Mouse (Mus musculus) heart, embryonic 10.5 days (tissue): ENCODE results near the gene Gclm. TPM values are rescaled to one million over a fixed set of nuclear protein-coding genes. Genes with fewer than 3 reads are reported as not detected.
A peak's percentile ranks its signal among the peaks of the same experiment; 100 is the strongest.
"Not testable (repeated sequence)": the region's sequence is repeated elsewhere in the genome, so short reads cannot be mapped to it uniquely, and the experiment has no call there.

ENCODE experiments used
- DNase-seq: peaks from one replicate; pipeline ENCODE4 v3.0.0-alpha.2; 2017; ENCODE audit warnings: low spot score
- H3K27ac ChIP-seq: fragments of 300-500 bp; sonication (generic); 2 replicates; pipeline ENCODE4 v1.5.1; 2016; ENCODE audit warnings: mild to moderate bottlenecking
- H3K27me3 ChIP-seq: fragments of 300-500 bp; sonication (generic); 2 replicates; pipeline ENCODE4 v1.6.1; 2016; ENCODE audit warnings: mild to moderate bottlenecking; ENCODE audit not compliant: poor library complexity, insufficient read depth, severe bottlenecking
- H3K36me3 ChIP-seq: fragments of 300-500 bp; sonication (generic); 2 replicates; pipeline ENCODE4 v1.6.1; 2016; ENCODE audit warnings: mild to moderate bottlenecking, moderate library complexity
- H3K4me1 ChIP-seq: fragments of 300-500 bp; sonication (generic); 2 replicates; pipeline ENCODE4 v1.6.1; 2016; ENCODE audit warnings: mild to moderate bottlenecking
- H3K4me3 ChIP-seq: fragments of 300-500 bp; sonication (generic); 2 replicates; pipeline ENCODE4 v1.5.1; 2016; ENCODE audit warnings: mild to moderate bottlenecking, moderate library complexity
- H3K9me3 ChIP-seq: fragments of 300-500 bp; sonication (generic); 2 replicates; pipeline ENCODE4 v1.6.1; 2016; ENCODE audit warnings: mild to moderate bottlenecking, moderate library complexity
- WGBS: fragments of 180-500 bp; shearing (Covaris S2); methylation state at CpG from one replicate; pipeline ENCODE4 v1.1.7; 2016; 5-methylcytosine and 5-hydroxymethylcytosine counted together
- polyA plus RNA-seq: library from polyadenylated mRNA; unstranded; fragments of >200 nt; fragmentation: Nextera tagmentation; extraction: Ambion mirVana; gene quantifications from 2 replicates; pipeline ENCODE4 v1.2.1, GENCODE M21; 2016

Gene Gclm
- polyA plus RNA-seq, 1 experiment from 2014 or later = 76.0 TPM

DNA sequence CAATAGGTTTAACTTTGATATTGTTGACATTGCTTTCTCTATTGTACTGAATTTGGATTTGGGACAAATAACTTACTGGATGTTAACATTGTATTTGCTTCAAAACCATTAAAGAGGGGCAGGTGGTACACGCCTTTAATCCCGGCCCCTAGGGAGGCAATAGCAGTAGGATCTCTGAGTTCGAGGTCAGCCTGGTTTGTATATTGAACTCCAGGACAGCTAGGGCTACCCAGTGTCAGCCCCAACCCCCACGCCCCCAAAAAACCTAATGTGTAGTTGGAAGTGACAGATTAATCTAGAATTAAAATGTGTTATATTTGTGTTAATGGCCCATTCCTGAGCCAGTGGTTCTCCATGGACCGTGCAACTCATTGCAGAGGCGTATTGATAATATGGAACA lies 1.0 kb downstream of the Gclm start:
- no peak for DNase-seq
- H3K27me3 ChIP-seq = no peaks in the 10 kb centered on the region
- peaks cover 2% of the 10 kb centered on the region; the same call in 1 of the 2 replicates for H3K36me3 ChIP-seq
- peaks cover 15% of the 10 kb centered on the region for H3K4me1 ChIP-seq
- WGBS = 28% methylated on average over 6 of the region's 6 CpGs
- no peaks in the 10 kb centered on the region for H3K9me3 ChIP-seq
- peak overlapping the region; percentile 97 for H3K4me3 ChIP-seq
- peak overlapping the region; percentile 96 for H3K27ac ChIP-seq

DNA sequence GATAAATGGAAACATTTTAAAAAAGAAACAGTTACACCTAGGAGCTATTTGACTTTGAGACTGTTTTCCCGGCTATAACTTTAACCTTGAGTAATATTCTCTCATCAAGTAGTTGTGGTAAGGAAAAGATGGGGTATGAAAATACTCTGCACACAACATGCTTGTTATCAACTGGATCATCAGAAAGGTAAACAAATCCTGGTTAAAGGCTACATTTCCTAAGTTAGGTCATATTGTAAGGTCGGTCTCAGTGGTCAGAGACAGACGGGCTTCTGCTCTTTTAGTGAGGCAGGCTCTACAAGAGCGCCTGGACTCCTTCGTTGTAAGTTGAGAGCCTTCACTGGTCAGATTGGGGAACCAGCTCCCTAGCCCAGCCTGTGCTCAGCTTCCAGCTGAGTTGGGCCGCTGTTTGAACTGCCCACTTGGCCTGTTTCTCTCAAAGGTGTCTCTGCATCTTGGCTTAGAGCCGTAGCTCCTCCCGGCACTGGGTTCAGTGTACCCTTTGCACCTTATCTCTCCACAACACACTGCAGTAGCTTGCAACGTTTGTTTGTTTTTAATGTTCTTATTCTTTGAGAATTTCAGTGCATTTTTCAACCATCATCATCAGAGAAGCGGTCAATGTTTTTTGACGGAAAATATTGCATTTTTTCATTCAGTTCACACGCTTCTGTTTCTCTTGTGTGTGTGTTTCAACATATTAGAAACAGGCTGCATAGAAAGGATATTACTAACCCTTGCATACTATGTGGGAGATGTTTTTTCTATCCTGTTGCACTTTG lies 1.8 kb downstream of the Gclm start:
- Histone ChIP-seq H3K27ac (peak overlapping the region; percentile 96; the same call in 1 of the 2 replicates), H3K9me3 (no peaks in the 10 kb centered on the region), H3K27me3 (no peaks in the 10 kb centered on the region), H3K36me3 (peaks cover 5% of the 10 kb centered on the region; the same call in 1 of the 2 replicates), H3K4me3 (peak overlapping the region; percentile 97), H3K4me1 (peaks cover 15% of the 10 kb centered on the region)
- WGBS = 37% methylated on average over 12 of the region's 12 CpGs
- DNase-seq = peak; percentile 85

DNA sequence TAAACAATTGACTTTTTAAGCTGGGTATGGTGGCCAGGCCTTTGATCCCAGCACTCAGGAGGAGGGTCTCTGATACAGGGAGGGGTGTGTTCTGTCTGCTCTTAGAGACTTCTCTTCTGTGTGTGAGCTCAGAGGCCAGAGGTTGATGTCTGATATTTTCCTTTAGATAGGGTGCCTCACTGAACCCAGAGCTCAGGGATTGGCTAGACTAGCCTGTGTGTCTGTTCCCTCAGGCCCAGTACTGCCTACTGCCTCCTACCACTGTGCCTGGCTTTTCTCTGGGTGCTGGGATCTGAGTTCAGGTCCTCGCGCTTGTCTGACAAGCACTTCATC lies 2.4 kb downstream of the Gclm start:
- DNase-seq = no peak
- WGBS = 85% methylated on average over 2 of the region's 2 CpGs
- Histone ChIP-seq H3K27me3 (no peaks in the 10 kb centered on the region), H3K9me3 (no peaks in the 10 kb centered on the region), H3K4me1 (peaks cover 18% of the 10 kb centered on the region), H3K4me3 (peak overlapping the region; percentile 97; the same call in 1 of the 2 replicates), H3K36me3 (peaks cover 5% of the 10 kb centered on the region; the same call in 1 of the 2 replicates), H3K27ac (no peak overlapping the region; the same call in 1 of the 2 replicates)

DNA sequence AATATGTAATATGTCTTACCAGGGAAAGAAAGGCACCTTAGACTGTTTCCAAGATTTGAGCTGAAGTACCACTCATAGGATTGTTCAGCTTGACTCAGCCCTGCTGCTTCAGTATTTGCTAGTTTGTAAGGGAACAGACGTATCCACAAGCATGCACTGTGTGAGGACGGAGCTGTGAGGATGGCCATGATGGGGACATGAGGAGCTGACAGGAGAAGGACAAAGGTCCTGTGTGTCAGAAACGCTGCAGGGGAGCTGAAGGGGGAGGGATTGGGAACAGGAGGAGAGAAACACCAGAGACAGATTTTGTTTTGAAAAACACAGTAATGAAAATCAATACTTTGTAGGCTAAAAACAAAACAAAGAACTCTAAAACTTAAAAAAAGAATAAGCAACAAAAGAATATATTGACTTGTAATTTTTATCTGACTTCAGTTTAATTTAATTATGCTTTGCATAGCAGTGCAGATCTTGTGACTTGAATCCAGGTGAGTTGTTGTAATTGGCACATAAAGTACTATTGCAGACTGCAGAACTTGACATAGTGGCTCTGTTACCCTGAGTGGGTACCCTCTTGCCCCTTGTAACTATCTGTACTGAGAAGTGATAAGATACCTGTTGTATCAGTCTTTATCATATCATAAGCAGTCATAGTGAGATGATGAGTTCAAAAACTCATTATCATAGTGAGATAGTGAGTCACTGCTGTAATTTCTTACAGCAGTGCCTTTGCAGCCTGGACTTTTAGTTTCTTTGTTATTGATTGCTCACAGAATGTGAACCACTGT lies 7.3 kb downstream of the Gclm start:
- no peak overlapping the region for H3K4me3 ChIP-seq
- 30% methylated on average over 3 of the region's 3 CpGs for WGBS
- no peak for DNase-seq

DNA sequence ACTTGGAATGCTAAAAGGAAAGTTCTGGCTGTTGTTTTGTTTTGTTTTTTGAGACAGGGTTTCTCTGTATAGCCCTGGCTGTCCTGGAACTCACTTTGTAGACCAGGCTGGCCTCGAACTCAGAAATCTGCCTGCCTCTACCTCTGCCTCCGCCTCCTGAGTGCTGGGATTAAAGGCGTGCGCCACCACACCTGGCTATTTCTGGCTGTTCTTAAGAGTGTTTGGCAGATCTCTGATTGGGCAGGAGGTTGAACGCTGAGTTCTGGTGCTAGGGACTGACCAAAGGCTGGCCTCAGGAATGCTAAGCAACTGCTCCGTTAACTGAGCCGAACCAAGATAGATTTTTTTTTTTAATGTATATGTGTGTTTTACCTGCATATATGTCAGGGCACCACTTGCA lies 8.7 kb downstream of the Gclm start:
- H3K4me3 ChIP-seq, H3K4me1 ChIP-seq, DNase-seq, H3K27ac ChIP-seq, H3K9me3 ChIP-seq, H3K27me3 ChIP-seq: not testable (repeated sequence)
- peaks cover 12% of the 10 kb centered on the region; the same call in 1 of the 2 replicates for H3K36me3 ChIP-seq
- WGBS = 68% methylated on average over 7 of the region's 7 CpGs

More for the DNA sequence above, 7.3 kb downstream of the Gclm start:
- Histone ChIP-seq H3K36me3 (peaks cover 5% of the 10 kb centered on the region; the same call in 1 of the 2 replicates), H3K4me1 (peaks cover 7% of the 10 kb centered on the region), H3K27me3 (no peaks in the 10 kb centered on the region), H3K27ac (no peak overlapping the region), H3K9me3 (no peaks in the 10 kb centered on the region)

DNA sequence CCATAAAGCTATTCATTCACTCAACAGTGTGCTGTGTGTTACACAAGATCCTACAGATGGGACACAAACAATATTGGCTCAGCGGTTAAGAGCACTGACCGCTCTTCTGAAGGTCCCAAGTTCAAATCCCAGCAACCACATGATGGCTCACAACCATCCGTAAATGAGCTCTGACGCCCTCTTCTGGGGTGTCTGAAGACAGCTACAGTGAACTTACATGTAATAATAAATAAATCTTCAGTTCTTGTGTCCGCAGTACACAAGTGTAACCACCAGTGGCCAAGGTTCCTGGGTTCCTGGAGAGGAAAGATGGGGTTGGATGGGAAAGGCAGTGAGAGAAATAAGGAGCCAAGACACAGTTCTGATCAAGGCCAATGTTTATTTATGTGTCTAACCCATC lies 24.6 kb downstream of the Gclm start:
- Histone ChIP-seq H3K27me3 (no peaks in the 10 kb centered on the region), H3K36me3 (peaks cover 8% of the 10 kb centered on the region), H3K9me3 (no peaks in the 10 kb centered on the region), H3K27ac (no peak overlapping the region), H3K4me3 (no peak overlapping the region), H3K4me1 (peaks cover 1% of the 10 kb centered on the region)
- 72% methylated on average over 5 of the region's 5 CpGs for WGBS
- no peak for DNase-seq

DNA sequence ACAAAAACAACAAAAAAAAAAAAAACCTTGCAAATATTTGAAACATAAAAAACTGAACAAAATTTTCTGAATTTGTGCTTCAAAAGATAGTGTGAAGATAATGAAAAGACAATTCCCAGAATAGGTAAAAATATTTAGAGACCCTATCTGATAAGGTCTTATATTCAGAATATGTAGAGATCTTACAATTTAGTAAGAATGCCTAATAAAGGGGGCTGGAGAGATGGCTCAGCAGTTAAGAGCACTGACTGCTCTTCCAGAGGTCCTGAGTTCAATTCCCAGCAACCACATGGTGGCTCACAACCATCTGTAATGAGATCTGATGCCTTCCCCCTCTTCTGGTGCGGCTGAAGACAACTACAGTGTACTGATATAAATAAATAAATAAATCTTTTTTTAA lies 27.2 kb downstream of the Gclm start:
- H3K4me3 ChIP-seq = not testable (repeated sequence)
- 100% methylated on average over 1 of the region's 1 CpGs for WGBS

DNA sequence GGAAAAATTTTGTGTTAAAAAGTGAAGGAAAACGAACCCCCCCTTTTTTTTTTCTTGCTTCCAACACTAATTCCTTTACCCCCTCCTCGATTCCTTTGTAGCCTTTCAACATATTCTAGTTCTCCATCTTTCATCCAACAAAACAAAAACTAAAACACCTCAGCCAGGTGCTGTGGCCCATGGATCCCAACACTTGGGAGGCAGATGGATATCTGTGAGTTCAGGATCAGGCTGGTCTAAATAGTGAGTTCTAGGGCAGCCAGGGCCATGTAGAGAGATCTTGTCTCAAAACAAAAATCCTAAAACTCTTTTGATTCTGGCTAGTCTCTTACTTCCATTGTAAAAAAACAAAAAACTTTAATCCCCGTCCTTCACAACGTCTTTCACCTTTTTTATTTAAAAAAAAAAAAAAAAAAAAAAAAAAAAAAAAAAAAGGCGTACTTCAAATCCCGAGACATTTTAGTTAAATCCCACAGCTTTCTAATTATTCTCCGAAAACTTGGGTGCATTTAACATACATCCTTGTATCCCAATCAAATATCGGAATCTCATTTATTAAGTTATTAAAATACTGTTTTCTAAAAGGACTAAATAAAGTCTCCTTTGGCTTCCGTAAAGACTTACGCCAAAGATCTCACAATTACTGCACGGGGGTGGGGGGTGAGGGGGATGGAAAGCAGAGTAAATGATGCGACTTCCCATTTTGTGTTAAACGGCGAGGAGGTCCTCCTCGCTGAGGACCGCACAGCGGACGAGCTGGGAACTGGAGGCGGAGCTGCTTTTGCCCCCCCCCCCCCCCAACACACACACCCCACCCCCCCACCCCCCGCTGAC lies 28.3 kb downstream of the Gclm start:
- Histone ChIP-seq H3K27ac (peak overlapping the region; percentile 93), H3K36me3 (peaks cover 36% of the 10 kb centered on the region), H3K27me3 (no peaks in the 10 kb centered on the region), H3K9me3 (no peaks in the 10 kb centered on the region), H3K4me3 (peak overlapping the region; percentile 93), H3K4me1 (peaks cover 30% of the 10 kb centered on the region)
- WGBS = 12% methylated on average over 19 of the region's 20 CpGs
- DNase-seq = no peak

More for the DNA sequence above, 27.2 kb downstream of the Gclm start:
- Histone ChIP-seq H3K36me3 (peaks cover 25% of the 10 kb centered on the region), H3K4me1 (peaks cover 23% of the 10 kb centered on the region)
- DNase-seq, H3K9me3 ChIP-seq, H3K27me3 ChIP-seq, H3K27ac ChIP-seq: not testable (repeated sequence)

DNA sequence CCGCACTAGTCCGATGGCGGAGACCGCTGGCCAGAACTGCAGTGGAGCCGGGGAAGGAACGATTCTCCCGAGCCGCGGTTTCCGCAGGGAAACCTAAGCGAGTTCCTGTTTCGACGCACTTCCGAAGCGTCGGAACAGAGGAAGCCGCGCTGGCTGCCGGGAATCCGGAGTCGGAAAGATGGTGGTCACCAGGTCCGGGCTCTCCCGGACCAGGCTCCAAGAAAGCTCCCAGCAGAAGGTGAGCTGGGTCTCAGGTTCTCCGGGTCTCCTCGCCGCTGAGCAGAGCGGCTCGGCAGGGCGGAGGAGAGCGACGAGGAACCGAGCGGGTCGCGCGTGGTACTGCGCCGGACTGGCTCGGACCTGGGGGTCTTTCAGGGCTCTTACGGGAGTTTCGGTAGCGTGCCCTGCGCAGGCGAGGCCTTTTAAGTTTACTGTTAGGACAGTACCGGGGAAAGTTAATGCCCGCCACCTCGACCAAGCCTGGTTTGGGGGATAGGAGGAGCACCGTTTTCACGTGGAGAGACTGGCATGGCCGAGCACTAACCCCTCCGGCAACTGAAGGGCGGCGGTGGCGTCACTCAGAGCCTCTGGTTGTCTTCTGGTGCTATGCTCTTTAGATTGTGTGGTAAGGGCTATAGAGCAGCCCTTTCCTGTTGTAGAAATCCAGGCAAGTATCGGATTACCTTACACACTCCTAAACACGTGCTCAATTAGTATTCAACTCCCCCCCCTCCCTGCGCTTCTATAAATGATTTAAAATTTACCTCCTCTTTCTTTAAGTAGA lies 29.1 kb downstream of the Gclm start, which contains the start of gene Dnttip2:
Dnttip2 (plus strand) TSS at position 148 of the 784 bp plus-strand sequence.
- peak within 1 kb of the TSS; percentile 93 for H3K27ac ChIP-seq
- peaks cover 30% of the 10 kb centered on the region for H3K4me1 ChIP-seq
- no peaks in the 10 kb centered on the region for H3K27me3 ChIP-seq
- peaks cover 44% of the 10 kb centered on the region for H3K36me3 ChIP-seq
- WGBS = under 1% methylated on average over 57 of the region's 57 CpGs
- H3K9me3 ChIP-seq = no peaks in the 10 kb centered on the region
- peak; percentile 96 for DNase-seq
- H3K4me3 ChIP-seq = peak within 1 kb of the TSS; percentile 93

DNA sequence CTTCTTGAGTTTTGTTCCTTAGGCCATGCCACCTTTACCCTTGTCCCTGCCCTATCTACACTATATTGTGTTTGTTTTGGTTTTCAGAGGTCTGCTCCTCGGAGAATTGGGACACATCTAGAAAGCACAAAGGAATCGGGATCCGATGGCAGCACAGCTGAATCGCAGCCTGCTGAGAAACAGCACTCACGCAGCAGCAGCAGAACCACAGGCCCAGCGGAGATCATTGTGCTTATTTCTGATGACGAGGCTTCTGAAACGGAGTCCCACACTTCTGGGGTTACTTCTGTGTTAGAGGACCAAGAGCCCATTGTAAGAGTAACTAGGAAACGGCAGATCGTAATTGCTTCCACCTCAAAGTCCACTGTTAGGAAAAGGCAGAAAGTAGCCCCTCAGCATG lies 29.8 kb downstream of the Gclm start:
- WGBS = 69% methylated on average over 10 of the region's 10 CpGs
- Histone ChIP-seq H3K36me3 (peaks cover 50% of the 10 kb centered on the region), H3K27me3 (no peaks in the 10 kb centered on the region), H3K27ac (no peak overlapping the region), H3K4me3 (peak overlapping the region; percentile 93), H3K9me3 (no peaks in the 10 kb centered on the region), H3K4me1 (peaks cover 30% of the 10 kb centered on the region)
- DNase-seq = peak; percentile 66

DNA sequence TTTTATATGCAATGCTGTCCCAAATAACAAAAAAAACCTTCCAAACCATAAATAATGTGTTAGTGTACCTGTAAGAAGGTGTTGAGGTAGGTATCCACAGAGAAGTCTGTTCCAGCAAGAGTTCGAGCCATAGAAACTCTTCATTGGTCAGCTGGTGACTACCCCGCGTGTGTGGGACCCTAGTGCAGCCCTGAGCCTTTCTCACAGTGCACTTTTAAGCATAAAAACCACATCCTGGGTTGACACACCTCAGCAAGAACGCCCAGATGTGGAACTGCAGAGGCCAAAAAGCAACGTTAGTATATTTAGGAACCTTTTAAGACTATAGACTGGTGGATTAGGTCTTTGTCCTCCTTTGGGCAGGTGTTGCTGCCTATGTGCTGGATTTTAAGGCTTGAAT lies 41.8 kb downstream of the Gclm start:
- Histone ChIP-seq H3K36me3 (peaks cover 36% of the 10 kb centered on the region), H3K27me3 (no peaks in the 10 kb centered on the region), H3K4me3 (no peak overlapping the region), H3K4me1 (peaks cover 9% of the 10 kb centered on the region; the same call in 1 of the 2 replicates), H3K27ac (no peak overlapping the region), H3K9me3 (no peaks in the 10 kb centered on the region)
- 79% methylated on average over 5 of the region's 5 CpGs for WGBS
- DNase-seq = no peak
